Mouse (Mus musculus): ENCODE measurements around the gene Agt.
A peak's percentile ranks its signal among the peaks of the same experiment; 100 is the strongest.

- TF ChIP-seq CTCF (IDR thresholded peaks at IDR 0.05; ENCODE audit: control insufficient read depth, insufficient read depth, insufficient replicate concordance, low read depth, low read length) (peak; percentile 89), POLR2A (IDR thresholded peaks at IDR 0.05; ENCODE audit: control insufficient read depth, low read depth, low read length) (no peak)
These were observed 4.2 kb upstream of the Agt start for GRCm38 (mm10) chr8:124573552-124574340.
